Mouse (Mus musculus) heart, embryonic 14.5 days (tissue): ENCODE measurements around the gene Ergic1. TPM values are rescaled to one million over a fixed set of nuclear protein-coding genes. Genes with fewer than 3 reads are reported as not detected.
A peak's percentile ranks its signal among the peaks of the same experiment; 100 is the strongest.

Source experiments
- ATAC-seq: fragments of 200-750 bp; cut with Nextera tagmentation; 2 replicates; pipeline ENCODE4 v1.8.0; 2017; ENCODE audit warnings: low read depth, moderate TSS enrichment; ENCODE audit not compliant: insufficient number of reproducible peaks, insufficient read depth, low FRiP score
- H3K27ac ChIP-seq, 2 experiments: fragments of 200-500 bp in 1 of 2; fragments of 300-500 bp in 1 of 2; sonication (generic) in 1 of 2; replicated peaks in 1 of 2; 2 replicates each; pipeline ENCODE4 v1.5.1; 2012 to 2014; ENCODE audit warnings: low read depth in 2 of 2, low read length in 2 of 2, control low read depth in 1 of 2, mild to moderate bottlenecking in 1 of 2, mixed read lengths in 1 of 2; ENCODE audit not compliant: control insufficient read depth in 1 of 2, insufficient read depth in 1 of 2
- H3K27me3 ChIP-seq: fragments of 300-500 bp; sonication (generic); 2 replicates; pipeline ENCODE4 v1.6.1; 2014; ENCODE audit warnings: mild to moderate bottlenecking, low read length, control low read depth; ENCODE audit not compliant: control insufficient read depth, insufficient read depth
- H3K36me3 ChIP-seq: fragments of 300-500 bp; sonication (generic); 2 replicates; pipeline ENCODE4 v1.6.1; 2014; ENCODE audit warnings: mild to moderate bottlenecking, control low read depth, low read length, mixed read lengths; ENCODE audit not compliant: control insufficient read depth, insufficient read depth
- H3K4me1 ChIP-seq, 2 experiments: fragments of 200-500 bp in 1 of 2; fragments of 300-500 bp in 1 of 2; sonication (generic) in 1 of 2; 2 replicates each; pipeline ENCODE4 v1.6.1; 2012 to 2014; ENCODE audit warnings: low read length in 2 of 2, control low read depth in 1 of 2, mixed read lengths in 1 of 2; ENCODE audit not compliant: control insufficient read depth in 2 of 2, insufficient read depth in 2 of 2
- H3K4me2 ChIP-seq: fragments of 300-500 bp; sonication (generic); 2 replicates; pipeline ENCODE4 v1.6.1; 2014; ENCODE audit warnings: mild to moderate bottlenecking, low read length
- H3K4me3 ChIP-seq, 2 experiments: fragments of 200-500 bp in 1 of 2; fragments of 300-500 bp in 1 of 2; sonication (generic) in 1 of 2; 2 replicates each; pipeline ENCODE4 v1.5.1; 2012 to 2014; ENCODE audit warnings: low read length in 2 of 2, mild to moderate bottlenecking in 2 of 2, control low read depth in 1 of 2, low read depth in 1 of 2, moderate library complexity in 1 of 2; ENCODE audit not compliant: control insufficient read depth in 1 of 2, insufficient read depth in 1 of 2
- H3K9ac ChIP-seq: fragments of 300-500 bp; sonication (generic); 2 replicates; pipeline ENCODE4 v1.6.1; 2014; ENCODE audit warnings: mild to moderate bottlenecking, low read length
- H3K9me3 ChIP-seq: fragments of 300-500 bp; sonication (generic); 2 replicates; pipeline ENCODE4 v1.6.1; 2016; ENCODE audit warnings: low read length, control low read depth; ENCODE audit not compliant: control insufficient read depth
- WGBS: fragments of 180-500 bp; shearing (Covaris S2); extraction: QIAGEN DNeasy Blood & Tissue Kit; methylation state at CpG from one replicate; pipeline ENCODE4 v1.1.7; 2014; 5-methylcytosine and 5-hydroxymethylcytosine counted together
- polyA plus RNA-seq: library from polyadenylated mRNA; unstranded; fragments of >200 nt; fragmentation: Nextera tagmentation; extraction: Ambion mirVana; gene quantifications from 2 replicates; pipeline ENCODE4 v1.2.1, GENCODE M21; 2014

Ergic1 gene
- polyA plus RNA-seq, 1 experiment from 2014 or later, result 121 TPM

GRCm38 (mm10) chr17:26561651-26562181 is 427 bp downstream of the Ergic1 start, which contains the start of gene Dusp1:
TSS of gene Dusp1 (minus strand) at chr17:26562128.
- peak within 1 kb of the TSS; percentile 71 to 76 for H3K4me3 ChIP-seq
- H3K36me3 ChIP-seq, result peaks cover 23% of the 10 kb centered on the region
- peak; percentile 54; the same call in 1 of the 2 replicates for ATAC-seq
- WGBS, result 1% methylated on average over 25 of the region's 25 CpGs
- peak within 1 kb of the TSS; percentile 92 for H3K4me2 ChIP-seq
- peak within 1 kb of the TSS; percentile 68 to 76 for H3K27ac ChIP-seq
- H3K9me3 ChIP-seq, result 0 out of 2 replicates have a peak, but pooled peaks cover 3% of the 10 kb centered on the region
- H3K4me1 ChIP-seq, result peaks cover 15 to 22% of the 10 kb centered on the region in 2 experiments
- peak within 1 kb of the TSS; percentile 95 for H3K9ac ChIP-seq
- H3K27me3 ChIP-seq, result no peaks in the 10 kb centered on the region

DNA sequence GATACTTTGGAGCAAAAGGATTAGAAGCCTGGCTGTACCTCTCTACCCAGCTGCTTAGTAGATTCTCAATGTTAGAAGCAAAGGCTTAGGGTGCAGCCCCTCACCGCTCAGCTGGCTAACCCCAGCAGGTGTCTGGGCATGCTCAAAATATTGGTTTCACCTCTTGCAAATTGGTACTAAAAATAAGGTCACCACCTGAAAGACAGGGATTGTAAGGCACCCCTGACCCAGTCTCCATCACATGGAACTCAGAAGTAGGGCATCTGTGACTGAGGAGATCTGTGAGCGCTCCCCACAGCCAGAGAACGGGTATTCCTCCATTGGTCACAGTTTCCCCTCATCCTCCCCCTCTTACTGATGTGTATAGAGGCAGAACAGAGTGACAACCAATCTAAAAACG is 1.0 kb downstream of the Ergic1 start:
- WGBS, result 71% methylated on average over 4 of the region's 4 CpGs
- ATAC-seq, result no peak
- peak overlapping the region; percentile 92 for H3K4me2 ChIP-seq
- peaks cover 25% of the 10 kb centered on the region for H3K36me3 ChIP-seq
- H3K9ac ChIP-seq, result peak overlapping the region; percentile 95
- H3K4me1 ChIP-seq, result peaks cover 15 to 22% of the 10 kb centered on the region in 2 experiments
- H3K27ac ChIP-seq, result peak overlapping the region in 1 of 2 experiments; percentile 68; a peak in 2 of 4 replicates
- peak overlapping the region; percentile 71 to 76 for H3K4me3 ChIP-seq
- 0 out of 2 replicates have a peak, but pooled peaks cover 3% of the 10 kb centered on the region for H3K9me3 ChIP-seq
- H3K27me3 ChIP-seq, result no peaks in the 10 kb centered on the region

DNA sequence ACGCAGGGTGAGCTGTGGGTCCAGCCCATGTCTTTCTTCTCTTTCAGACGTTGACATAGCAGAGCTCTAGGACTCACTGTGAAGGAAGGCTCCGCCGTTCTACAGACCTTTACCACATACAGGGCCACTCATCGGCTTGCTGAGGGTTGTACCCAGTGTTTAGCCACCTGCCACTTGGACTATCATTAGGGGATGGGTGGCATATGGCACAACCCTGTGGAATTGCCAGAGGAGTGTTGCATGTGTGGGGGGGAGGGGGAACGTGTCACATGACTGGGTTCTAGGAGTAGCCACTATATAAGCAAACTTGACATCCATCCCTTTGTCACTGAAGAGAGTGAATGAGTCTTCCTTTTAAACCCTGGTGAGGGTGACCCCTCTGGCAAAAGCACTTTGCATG is 2.2 kb downstream of the Ergic1 start:
- no peak for ATAC-seq
- Histone ChIP-seq H3K4me1 (peaks cover 15 to 22% of the 10 kb centered on the region in 2 experiments), H3K27ac (no peak overlapping the region), H3K9ac (no peak overlapping the region), H3K27me3 (no peaks in the 10 kb centered on the region), H3K4me3 (no peak overlapping the region), H3K9me3 (0 out of 2 replicates have a peak, but pooled peaks cover 3% of the 10 kb centered on the region), H3K36me3 (peaks cover 37% of the 10 kb centered on the region), H3K4me2 (no peak overlapping the region)
- WGBS, result 85% methylated on average over 6 of the region's 6 CpGs

DNA sequence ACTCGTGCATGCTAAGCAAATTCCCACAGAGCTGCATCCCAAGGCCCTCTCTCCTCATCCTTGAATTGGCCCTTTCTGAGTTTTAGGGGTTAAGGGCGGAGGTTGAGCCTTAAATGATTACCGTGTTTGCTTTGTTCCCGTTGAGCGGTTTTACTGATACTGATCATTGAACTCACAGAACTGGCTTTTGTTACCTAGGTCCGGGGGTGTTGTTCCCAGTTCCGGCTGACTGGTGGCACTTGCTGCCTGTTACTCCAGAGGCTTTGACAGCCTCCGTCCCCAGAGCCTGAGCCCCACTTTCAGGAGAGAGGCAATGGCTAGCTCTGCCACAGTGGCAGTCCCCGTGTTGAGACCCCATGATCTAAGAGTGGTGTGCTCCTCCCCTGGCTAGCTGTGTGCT is 3.1 kb downstream of the Ergic1 start:
- H3K27ac ChIP-seq, result no peak overlapping the region
- no peak for ATAC-seq
- H3K9me3 ChIP-seq, result 0 out of 2 replicates have a peak, but pooled peaks cover 3% of the 10 kb centered on the region
- no peak overlapping the region for H3K4me3 ChIP-seq
- peaks cover 46% of the 10 kb centered on the region for H3K36me3 ChIP-seq
- peaks cover 15 to 22% of the 10 kb centered on the region in 2 experiments for H3K4me1 ChIP-seq
- H3K27me3 ChIP-seq, result no peaks in the 10 kb centered on the region
- no peak overlapping the region for H3K9ac ChIP-seq
- H3K4me2 ChIP-seq, result no peak overlapping the region
- WGBS, result 72% methylated on average over 9 of the region's 9 CpGs

DNA sequence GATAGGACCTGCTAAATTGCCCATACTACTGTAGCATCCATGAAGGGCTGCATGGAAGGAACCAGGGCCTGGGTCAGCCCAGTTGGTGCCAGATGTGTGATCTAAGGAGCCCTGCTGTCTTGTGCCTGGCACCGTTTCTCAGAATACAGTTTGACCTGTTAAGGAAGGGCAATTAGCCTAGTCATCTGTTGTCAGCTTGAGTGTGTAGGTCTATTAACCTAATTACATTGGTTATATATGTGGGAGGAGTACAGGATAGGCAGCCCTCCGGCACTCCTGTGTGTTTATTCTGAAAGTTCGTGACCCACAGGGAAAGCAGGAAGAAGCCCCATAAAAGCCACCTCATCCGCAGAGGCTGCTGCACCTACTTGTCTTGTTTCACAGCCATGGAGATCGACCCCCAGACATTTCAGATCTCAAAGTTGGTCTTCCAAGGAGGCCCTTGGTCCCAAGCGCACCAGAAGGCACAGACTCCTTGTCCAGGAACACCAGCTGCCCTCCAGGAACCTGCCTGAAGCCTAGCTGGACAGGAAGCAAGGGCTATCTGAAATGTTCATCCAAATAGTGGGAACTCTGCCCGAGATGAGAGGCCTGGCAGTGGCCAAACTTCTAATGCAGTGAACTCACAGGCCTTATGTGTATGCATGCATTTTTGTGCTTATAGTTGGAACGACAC is 6.0 kb downstream of the Ergic1 start:
- 68% methylated on average over 8 of the region's 8 CpGs for WGBS
- Histone ChIP-seq H3K4me3 (no peak overlapping the region), H3K9ac (no peak overlapping the region), H3K36me3 (peaks cover 62% of the 10 kb centered on the region), H3K4me2 (no peak overlapping the region), H3K27me3 (no peaks in the 10 kb centered on the region), H3K9me3 (0 out of 2 replicates have a peak, but pooled peaks cover 3% of the 10 kb centered on the region), H3K27ac (0 out of 4 replicates have a peak overlapping the region, but pooled peaks of 1 of the 2 experiments have one; percentile 28), H3K4me1 (peaks cover 14 to 26% of the 10 kb centered on the region in 2 experiments)
- no peak for ATAC-seq

DNA sequence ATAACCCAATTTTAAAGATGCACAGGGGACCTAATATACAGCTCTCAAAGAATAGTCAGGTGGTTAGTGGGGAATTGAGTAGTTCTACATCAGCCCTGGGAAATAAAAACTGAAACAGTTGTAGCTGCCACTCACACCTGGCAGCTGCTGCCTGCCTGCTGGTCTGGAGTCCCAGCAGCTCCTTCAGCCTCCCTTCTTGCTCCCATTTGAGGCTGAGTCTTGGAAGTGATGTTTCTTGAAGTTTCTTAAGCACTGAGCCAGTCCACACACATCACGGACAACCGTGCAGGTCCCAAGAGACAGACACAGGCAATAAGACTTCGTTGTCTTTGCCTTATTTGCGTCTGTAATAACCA is 6.5 kb downstream of the Ergic1 start:
- Histone ChIP-seq H3K27ac (0 out of 4 replicates have a peak overlapping the region, but pooled peaks of 1 of the 2 experiments have one; percentile 28), H3K27me3 (no peaks in the 10 kb centered on the region), H3K4me3 (no peak overlapping the region), H3K36me3 (peaks cover 65% of the 10 kb centered on the region), H3K9ac (no peak overlapping the region), H3K4me2 (no peak overlapping the region), H3K9me3 (0 out of 2 replicates have a peak, but pooled peaks cover 3% of the 10 kb centered on the region), H3K4me1 (peaks cover 9 to 21% of the 10 kb centered on the region in 2 experiments; a peak in 3 of 4 replicates)
- ATAC-seq, result no peak
- 96% methylated on average over 4 of the region's 4 CpGs for WGBS

- 0 out of 2 replicates have a peak, but pooled peaks cover 3% of the 10 kb centered on the region for H3K9me3 ChIP-seq
- H3K4me3 ChIP-seq, result no peak overlapping the region
- WGBS, result 71% methylated on average over 4 of the region's 4 CpGs
- no peaks in the 10 kb centered on the region for H3K27me3 ChIP-seq
- peaks cover 58% of the 10 kb centered on the region for H3K36me3 ChIP-seq
- H3K9ac ChIP-seq, result no peak overlapping the region
- H3K4me2 ChIP-seq, result no peak overlapping the region
- peaks cover 18 to 23% of the 10 kb centered on the region in 2 experiments for H3K4me1 ChIP-seq
- no peak for ATAC-seq
- H3K27ac ChIP-seq, result no peak overlapping the region
These were observed 8.5 kb downstream of the Ergic1 start for GRCm38 (mm10) chr17:26569594-26570350.
